Mouse (Mus musculus): ENCODE measurements at regions not wholly inside any gene's neighbourhood (a gene's known extent, or its start where the extent isn't known, plus 50 kb on each side); places are given as distances from the start of the nearest gene placed in this dataset.

DNA sequence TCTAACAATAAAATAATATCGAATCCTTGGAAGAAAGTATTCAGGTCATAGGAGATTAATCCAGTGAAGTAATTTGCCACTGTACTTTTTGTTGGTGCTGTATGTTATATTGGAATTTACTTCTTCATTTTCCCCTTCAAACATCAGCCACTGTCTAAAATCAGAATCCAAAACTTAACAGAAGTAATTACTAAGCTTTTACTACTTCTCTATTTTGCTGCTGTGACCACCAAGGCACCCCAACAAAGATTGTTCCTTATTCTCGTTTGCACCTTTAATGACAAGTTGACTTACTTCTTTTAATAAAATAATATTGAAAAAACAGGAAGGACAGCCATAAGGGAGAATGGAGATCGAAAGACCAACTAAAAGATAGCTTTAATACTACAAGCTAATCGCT, 1130.1 kb upstream of the Cited2 start:
- DNase-seq (ENCODE audit: low read depth, low spot score): no peak

DNA sequence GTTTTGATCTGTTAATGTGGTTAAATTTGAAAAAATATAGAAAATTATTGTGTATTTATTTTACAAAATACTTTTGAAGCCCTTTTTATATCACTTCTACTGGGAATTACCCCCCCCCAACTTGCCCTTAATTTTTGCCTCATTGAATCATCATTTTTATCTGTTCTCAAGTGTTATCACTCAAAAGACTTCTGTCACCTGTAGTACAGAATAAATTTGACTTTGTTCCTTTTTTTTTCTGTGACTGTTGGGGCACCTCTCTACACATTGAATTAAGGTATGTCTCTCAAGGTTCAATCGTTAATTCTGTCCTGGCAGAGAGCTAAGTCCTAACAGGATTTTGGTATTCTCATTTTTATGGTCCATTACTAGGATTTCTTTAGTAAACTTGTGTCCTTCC, 1123.0 kb upstream of the Cited2 start:
- DNase-seq (ENCODE audit: low read depth, low spot score): no peak

DNA sequence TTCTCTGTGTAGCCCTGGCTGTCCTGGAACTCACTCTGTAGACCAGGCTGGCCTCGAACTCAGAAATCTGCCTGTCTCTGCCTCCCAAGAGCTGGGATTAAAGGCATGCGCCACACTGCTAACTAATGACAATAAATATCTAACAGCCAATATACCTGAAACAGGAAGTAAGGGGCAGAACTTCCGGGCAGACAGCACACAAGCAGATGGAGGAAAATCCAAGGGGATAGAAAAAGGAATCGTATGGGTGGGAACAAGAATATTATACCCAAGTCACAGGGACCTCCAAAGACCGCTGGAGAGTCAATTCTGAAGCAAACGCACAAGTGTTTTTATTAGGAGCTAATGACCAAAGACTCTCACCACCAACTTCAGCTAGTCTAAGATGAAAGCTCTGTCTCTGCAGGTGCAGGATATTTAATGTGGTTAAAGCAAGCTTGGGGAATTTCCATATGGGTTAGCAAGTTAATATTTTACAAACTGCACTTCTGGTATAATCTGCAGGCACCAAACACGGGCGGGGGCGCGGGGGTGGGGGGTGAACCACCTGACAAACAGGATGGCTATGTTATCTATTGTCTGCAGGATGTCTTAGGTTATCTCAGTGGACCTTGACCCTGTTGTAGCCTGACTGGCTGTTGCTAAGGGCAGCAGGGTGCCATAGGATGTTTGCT, 1122.3 kb upstream of the Cited2 start:
- DNase-seq (ENCODE audit: low read depth, low spot score): no peak

DNA sequence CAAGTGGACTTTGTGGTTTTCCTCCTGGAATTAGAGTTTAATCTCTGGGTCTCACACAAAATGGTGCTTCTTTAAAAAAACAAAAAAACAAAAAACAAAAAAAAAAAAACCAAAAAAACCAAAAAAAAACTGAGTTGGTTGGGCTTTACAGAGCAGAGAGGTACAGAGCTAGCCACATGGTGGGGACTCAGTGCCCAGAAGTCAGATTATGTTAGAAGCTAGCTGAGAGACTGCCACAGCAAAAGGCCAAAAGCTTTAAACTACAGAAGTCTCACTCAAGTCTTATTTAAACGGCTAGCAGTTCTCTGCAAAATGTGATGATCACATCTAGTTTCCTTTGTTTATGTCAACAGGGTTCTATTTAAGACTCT, 1121.8 kb upstream of the Cited2 start:
- no peak for DNase-seq (ENCODE audit: low read depth, low spot score)

DNA sequence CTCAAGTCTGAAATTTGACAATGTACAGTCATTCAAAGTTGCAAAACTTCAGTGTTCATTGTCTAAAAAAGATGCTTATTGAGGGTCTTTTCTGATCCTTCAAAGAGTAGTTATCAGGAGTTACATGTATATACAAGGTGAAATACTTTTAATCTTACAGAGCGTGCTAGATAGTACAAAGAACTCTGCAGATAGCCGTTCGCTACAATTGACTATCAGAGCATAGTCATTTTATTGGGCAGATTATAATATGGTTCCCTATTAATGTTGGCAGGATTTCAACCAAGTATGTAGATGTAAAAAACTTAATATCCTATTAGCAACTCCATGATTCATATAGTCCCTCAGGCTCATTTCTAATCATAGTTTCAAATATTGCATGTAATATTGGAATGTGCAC, 1114.7 kb upstream of the Cited2 start:
- no peak for DNase-seq (ENCODE audit: low read depth, low spot score)

DNA sequence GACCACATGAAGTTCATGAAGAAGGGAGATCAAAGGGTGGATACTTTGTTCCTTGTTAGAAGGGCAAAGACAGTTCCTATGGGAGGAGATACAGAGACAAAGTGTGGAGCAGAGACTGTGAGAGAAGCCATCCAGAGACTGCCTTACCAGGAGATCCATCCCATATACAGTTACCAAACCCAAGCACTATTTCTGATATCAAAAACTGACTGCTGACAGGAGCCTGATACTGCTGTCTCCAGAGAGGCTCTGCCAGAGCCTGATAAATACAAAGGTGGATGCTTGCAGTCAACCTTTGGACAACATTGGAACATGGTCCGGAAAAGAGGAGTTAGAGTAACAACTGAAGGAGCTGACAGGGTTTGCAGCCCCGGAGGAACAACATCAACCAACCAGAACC, 1104.3 kb upstream of the Cited2 start:
- DNase-seq (ENCODE audit: low read depth, low spot score): no peak

DNA sequence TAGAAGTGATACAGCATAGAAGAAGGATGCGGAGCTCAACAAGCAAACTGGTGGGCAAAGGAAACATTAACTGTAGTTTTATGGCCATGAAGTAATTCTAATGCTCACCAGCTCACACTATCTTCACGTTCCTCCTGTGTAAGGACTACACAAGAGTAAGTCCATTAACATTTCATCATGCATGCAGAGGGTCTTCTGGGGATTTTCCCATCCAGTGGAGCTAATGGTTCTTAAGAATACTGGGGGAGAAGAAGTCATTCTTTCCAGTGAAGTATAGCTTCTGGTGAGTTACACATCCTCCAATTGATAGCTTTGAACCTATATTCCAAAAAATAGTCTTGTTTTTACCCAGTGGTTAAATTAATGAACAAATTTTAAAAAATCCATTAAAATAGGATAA, 1103.4 kb upstream of the Cited2 start:
- DNase-seq (ENCODE audit: low read depth, low spot score): no peak

DNA sequence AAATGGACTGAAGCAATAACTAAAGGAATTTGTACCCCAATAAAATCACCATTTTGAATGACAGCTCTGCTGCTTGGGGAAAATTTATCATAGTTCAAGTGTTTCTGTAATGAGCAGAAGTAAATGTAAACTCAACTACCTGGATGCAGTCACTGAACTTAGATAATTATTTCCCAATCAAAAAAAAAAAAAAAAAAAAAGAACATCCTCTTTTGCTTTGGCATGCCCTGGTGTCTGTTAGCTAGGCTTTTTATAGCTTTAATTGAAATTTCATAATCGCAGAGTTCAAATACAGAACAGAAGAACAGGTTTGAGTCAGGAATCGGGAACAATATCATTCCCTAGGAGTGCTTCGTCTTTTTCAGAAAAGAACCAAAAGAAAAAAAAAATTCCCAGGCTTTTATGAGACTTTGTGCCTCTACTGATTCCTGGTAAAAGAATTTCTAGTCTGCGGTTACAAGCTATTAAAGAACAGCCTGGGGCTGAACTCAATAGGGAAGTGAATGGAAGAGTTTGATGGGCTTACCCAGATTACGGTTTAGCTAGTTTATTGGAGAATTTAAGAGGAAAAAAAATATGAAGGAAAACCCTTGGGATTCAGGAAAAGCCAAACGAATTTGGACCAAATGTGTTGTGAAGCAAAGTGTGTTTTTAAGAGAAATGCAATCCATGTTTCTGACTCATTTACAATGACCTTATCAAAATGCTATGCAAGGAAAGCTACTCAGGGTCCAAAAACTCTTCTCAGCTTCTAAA, 1102.0 kb upstream of the Cited2 start:
- DNase-seq (ENCODE audit: low read depth, low spot score): no peak

DNA sequence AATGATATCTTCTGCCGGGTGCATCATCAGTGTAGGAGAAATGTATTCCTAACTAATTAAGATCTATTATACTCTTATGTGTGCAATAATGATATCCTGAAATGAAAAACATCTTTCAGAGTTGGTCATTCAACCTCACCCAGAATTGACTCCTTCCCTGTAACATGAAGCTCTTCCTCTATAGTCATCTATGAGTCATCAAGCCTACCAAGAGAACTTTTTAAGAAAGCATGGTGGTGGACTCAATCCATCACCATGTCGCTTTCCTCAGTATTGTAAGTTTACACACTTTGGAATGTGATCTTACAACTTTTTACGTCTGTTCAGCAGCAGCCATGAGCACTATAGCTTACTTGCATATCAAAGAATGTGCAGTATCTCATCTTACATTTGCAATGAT, 1100.2 kb upstream of the Cited2 start:
- DNase-seq (ENCODE audit: low read depth, low spot score): no peak

DNA sequence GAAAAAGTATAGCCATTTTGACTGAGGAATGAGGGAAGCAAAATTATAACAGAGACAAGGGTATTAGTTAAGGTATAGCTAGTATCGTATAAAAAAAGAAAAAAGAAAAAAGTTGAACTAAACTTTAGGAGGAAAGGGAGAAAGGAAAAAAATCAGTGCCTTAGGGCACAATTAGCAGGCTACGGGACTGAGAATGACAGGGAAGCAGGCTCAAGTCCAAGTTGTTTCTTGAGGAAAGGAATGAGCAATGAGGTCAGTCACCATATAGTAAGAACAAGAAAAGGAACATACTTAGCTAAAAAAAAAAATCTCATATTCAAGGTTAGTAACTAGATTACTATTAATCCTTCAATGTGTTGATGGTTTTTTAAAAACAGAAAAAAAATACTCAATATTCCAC, 1089.8 kb upstream of the Cited2 start:
- DNase-seq (ENCODE audit: low read depth, low spot score): no peak

DNA sequence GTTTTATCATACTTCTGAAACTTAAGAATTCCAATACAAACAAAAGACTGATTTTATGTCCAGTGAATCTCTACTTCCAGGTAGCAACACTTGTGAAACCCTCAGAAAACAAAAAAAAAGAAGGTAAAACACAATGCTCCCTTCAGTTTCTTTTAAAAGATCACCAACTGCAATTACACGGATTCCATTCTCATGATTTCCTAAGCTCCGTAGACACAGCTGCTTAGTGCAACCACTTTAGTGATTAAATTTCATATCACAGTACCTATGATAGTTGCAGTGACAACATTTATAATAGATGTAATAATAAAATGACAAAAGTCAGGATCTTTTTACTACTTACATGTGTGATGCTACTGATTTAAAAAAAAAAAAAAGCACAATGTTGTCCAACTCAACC, 1087.6 kb upstream of the Cited2 start:
- DNase-seq (ENCODE audit: low read depth, low spot score): no peak

DNA sequence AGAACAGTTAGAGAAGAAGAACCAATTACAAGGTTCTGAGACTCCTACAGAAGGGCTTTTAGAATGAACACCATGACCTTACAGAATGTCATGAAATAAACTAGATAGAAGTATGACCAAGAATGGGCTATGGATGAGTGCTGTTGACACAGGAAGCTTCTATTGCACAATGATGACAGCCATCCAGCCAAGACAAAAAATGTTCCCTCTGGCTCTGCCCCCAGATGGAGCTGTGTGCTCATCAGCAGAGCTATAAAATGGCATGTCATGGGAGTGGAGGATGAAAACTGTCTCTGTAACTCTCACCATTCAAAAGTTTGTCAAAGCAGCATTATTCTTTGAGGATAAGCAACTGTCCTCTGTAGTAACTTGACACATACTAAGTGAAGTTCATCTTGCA, 1086.0 kb upstream of the Cited2 start:
- DNase-seq (ENCODE audit: low read depth, low spot score): peak; percentile 9

DNA sequence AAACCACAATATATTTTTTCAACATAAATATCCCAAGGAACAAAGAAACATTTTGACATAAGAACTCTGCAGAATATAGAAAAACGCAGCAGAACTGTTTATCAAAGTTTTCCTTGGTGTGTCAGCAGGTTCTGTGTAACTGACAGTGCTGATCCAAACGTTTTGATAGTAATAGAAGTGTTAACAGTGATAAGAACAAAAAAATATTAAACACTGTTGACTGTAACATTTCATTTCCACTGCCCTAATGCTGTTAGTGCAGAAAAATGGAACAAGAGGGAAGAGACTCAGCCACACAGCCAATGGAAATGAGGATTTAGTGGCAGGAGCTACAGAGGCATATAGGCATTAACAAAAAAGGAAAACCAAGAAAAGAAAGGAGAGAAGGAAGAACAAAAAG, 1084.9 kb upstream of the Cited2 start:
- no peak for DNase-seq (ENCODE audit: low read depth, low spot score)

DNA sequence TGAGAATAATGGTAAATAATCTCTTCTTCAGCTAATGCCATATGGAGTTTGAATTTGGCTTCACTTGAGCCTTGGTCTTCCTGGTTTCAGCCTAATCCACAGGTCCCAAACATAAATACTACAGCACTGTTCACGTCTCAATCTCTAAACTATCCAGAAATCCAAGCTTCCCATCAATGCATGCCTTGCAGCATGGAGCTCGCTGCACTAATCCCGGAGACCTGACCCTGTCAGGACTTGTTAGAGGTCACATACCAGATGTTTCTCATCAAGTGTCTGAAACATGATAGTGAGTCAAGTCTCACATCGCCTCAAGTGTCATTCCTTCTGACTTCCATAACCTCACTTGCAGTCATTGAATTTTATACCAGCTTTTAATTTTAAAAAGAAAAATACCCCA, 1082.9 kb upstream of the Cited2 start:
- no peak for DNase-seq (ENCODE audit: low read depth, low spot score)

DNA sequence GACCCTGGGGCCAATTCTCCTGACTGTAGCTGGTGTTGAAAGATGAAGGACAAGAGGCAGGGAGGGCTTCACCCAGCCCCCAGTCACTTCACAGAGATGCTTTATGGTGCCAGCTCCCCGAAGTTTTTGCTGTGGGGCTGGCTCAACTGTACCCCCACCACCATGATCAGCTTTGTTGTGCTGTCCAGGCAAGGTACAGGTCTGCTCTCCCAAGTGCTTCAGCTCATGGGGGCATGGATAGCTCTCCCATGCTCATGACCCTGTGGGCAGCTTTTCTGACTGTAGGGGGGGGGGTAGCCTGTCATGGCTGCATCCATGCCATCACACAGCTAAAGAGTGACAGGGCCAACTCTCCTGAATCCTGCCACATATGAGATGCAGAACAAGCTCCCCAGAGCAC, 1072.9 kb upstream of the Cited2 start:
- DNase-seq (ENCODE audit: low read depth, low spot score): no peak

DNA sequence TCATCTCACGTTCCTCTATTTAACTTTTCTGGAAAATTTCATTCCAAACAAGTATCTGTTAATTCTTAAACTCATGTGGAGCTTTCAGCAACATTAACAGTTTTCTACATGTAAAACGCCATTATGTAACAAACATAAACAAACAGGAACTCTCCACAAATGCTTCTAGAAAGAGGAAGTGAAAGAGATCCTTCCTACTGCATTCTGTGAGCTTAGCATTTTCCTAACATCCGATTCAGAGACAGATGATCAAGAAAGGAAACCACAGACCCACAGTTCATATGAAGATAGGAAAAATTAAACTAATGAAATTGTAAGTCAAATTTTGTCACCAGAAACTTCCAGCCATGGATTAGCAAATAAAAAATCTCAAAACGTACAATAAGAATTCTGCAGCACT, 1070.6 kb upstream of the Cited2 start:
- DNase-seq (ENCODE audit: low read depth, low spot score): no peak

DNA sequence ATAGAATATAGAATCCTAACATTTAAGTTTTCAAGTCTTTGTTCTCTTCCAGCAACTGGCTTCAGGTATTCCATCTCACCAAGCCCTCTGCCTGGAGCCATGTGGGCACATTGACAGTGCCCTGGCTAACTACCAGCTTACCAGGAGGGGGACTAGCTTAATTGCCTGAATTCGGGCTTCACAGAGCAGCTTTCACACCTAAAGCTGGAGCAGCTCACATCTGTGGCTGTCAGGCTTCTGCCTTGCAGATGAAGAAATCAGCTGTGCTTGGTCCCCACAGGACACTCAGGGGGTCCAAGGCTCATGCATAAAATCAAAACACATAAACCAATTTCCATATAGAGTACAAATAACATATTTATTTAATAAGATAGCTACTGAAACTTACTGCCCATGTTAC, 1058.5 kb upstream of the Cited2 start:
- DNase-seq (ENCODE audit: low read depth, low spot score): no peak

DNA sequence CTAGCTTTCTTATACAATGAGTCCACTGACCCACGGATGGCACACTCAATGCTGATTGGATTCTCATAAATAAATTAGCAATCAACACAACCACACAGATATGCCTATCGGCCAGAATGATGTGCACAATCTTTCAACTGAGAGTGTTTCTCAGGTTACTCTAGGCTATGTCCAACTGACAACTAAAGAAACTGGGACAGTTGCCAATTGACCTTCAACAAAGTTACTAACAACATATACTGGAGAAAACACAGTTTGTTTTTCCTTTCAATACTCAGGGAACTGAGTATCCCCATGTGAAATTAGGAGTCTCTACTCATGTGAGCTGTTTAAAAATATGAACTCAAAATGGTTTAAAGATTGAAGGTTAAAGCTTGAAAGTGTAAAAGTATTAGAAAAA, 1052.7 kb upstream of the Cited2 start:
- no peak for DNase-seq (ENCODE audit: low read depth, low spot score)

DNA sequence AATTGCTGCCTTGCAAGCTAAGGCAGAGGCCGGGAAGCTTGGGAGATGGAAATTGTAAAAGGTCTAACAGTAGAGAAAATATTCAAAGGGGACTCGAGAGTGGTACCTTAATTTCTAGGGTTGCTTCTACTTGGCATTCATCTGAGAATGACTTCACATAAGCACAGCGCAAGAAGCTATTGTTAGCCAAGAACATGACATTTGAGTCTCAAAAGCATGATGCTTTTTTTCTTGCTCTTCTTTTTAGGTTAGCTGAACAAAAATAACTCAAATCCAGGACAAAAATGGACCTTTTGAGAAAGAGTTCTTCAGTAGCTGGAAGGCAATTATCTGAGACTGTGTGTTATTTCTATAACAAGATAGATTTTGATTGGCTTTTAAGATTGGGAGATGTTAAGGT, 1042.0 kb upstream of the Cited2 start:
- no peak for DNase-seq (ENCODE audit: low read depth, low spot score)

DNA sequence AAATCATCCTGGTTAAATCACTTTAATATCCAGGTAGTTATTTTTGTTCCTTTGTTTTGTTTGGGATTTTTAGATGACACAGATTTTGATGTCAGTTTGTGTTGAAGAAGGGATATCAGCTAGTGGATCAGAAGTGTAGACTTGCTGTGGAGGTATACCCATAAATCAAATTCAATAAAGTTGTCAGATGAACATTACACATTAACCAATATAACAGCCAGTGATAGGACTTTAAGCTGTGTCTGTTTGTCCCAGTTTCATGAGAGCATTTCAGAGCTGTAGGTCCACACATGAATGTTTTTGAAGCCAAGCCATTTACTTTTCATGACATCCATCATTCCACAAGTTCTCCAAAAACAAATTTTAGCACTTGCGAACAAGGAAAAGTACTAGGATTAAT, 1037.7 kb upstream of the Cited2 start:
- DNase-seq (ENCODE audit: low read depth, low spot score): no peak

DNA sequence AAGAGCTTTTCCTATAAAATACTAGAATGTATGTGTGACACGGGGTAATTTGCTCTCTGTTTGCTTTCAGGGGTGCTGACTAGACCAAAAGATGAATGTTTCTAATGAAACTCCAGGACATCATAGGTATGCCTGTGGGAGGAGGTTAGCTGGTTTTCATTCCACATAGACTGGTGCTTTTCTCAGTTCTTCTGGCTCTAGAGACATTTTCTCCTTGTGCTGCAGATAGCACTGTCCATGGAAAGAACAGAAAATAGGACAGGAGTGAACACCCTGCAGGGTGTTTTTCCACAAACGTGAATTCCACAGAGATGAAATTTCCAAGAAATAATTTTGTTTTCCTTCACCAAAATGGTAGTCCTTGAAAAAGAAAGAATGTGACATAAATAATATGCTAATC, 1016.0 kb upstream of the Cited2 start:
- DNase-seq (ENCODE audit: low read depth, low spot score): no peak

DNA sequence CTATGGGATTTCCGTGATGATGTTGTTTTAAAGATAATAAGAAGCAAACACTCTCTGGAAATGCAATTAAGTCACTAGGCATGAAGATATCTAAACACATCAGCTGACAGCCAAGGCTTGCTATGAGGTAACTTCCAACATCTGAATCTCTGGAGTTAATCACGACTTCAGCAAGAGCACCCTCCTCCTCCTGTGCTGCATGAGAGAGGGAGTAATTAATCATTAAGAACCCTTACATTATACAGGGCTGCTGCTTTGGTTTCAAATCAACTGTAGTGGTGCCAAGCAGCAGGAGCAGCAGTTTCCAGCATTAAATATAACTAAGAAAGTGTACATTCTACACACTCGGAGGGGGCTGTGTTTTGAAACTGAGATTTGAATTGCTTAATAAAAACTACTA, 1009.9 kb upstream of the Cited2 start:
- DNase-seq (ENCODE audit: low read depth, low spot score): no peak

DNA sequence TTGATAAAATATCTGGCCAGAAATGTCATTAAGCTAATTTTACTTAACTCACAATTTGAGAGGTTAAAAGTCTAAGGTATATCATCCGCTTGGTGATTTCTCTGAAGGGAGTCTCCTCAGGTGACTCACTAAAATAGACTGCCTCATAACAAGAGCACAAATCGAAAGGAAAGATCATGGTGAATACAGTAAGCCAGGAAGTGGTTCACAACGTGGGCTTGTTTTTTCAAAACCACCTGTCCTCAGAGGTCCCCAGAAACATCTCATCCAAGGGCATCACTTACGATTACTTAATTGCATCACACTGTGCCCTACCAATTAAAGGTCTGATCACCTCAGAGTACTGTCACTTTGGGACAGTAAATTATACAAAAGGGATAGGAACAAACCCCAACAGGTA, 1009.0 kb upstream of the Cited2 start:
- DNase-seq (ENCODE audit: low read depth, low spot score): no peak

DNA sequence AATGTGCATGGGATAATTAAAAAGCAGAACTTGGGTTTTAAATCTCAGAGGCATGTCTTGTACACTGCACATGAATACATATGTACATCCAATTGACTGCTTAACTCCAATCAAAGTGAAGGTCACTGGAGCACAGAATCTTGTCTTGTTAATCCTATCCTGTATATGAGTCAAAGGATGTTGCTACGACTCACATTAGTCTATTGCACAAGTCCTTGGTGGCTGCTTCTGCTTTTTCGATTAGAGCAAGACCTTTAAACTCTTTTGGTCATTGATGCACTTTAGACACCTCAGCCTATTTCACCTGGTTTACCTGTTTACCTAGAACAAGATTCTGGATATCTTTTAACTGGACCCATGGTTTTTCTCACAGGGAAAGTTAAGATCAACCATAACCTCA, 1008.5 kb upstream of the Cited2 start:
- no peak for DNase-seq (ENCODE audit: low read depth, low spot score)

All from retina, adult 2 months (tissue).